Mouse (Mus musculus): Measurements from ENCODE around the gene Gm10324.
"Not testable (repeated sequence)": the region's sequence is repeated elsewhere in the genome, so short reads cannot be mapped to it uniquely, and the experiment has no call there.

Gm10324 gene

GRCm38 (mm10) chr13:66119247-66119646 is at the start of gene Gm10324:
Gene Gm10324 (plus strand): TSS chr13:66119547.
- not testable (repeated sequence) for DNase-seq (ENCODE audit: low read depth, low spot score)

Measured in mesoderm, embryonic 11.5 days (tissue).